Mouse (Mus musculus) intestine, embryonic 15.5 days (tissue): ENCODE measurements at regions not wholly inside any gene's neighbourhood (a gene's known extent, or its start where the extent isn't known, plus 50 kb on each side); places are given as distances from the start of the nearest gene placed in this dataset.

Experiments
- ATAC-seq: fragments of 200-750 bp; cut with Nextera tagmentation; 2 replicates; pipeline ENCODE4 v1.8.0; 2017; ENCODE audit warnings: moderate TSS enrichment, moderate library complexity
- H3K27ac ChIP-seq: fragments of 300-500 bp; sonication (generic); 2 replicates; pipeline ENCODE4 v1.5.1; 2015; ENCODE audit warnings: mild to moderate bottlenecking, inconsistent platforms
- H3K27me3 ChIP-seq: fragments of 300-500 bp; sonication (generic); replicated peaks from 2 replicates; pipeline ENCODE4 v1.6.1; 2015; ENCODE audit warnings: inconsistent platforms
- H3K36me3 ChIP-seq: fragments of 300-500 bp; sonication (generic); 2 replicates; pipeline ENCODE4 v1.6.1; 2015; ENCODE audit warnings: inconsistent platforms
- H3K4me1 ChIP-seq: fragments of 300-500 bp; sonication (generic); replicated peaks from 2 replicates; pipeline ENCODE4 v1.6.1; 2015; ENCODE audit warnings: inconsistent platforms
- H3K4me2 ChIP-seq: fragments of 300-500 bp; sonication (generic); replicated peaks from 2 replicates; pipeline ENCODE4 v1.6.1; 2015; ENCODE audit warnings: mild to moderate bottlenecking, inconsistent platforms
- H3K4me3 ChIP-seq: fragments of 300-500 bp; sonication (generic); replicated peaks from 2 replicates; pipeline ENCODE4 v1.5.1; 2015; ENCODE audit warnings: inconsistent platforms
- H3K9ac ChIP-seq: fragments of 300-500 bp; sonication (generic); 2 replicates; pipeline ENCODE4 v1.6.1; 2015; ENCODE audit warnings: inconsistent platforms
- H3K9me3 ChIP-seq: fragments of 300-500 bp; sonication (generic); 2 replicates; pipeline ENCODE4 v1.6.1; 2016; ENCODE audit warnings: inconsistent platforms
- WGBS: fragments of 180-500 bp; shearing (Covaris S2); methylation state at CpG from one replicate; pipeline ENCODE4 v1.1.7; 2015; 5-methylcytosine and 5-hydroxymethylcytosine counted together

- no peak overlapping the region for H3K4me3 ChIP-seq
- WGBS: 12% methylated on average over 9 of the region's 9 CpGs
Measured at GRCm38 (mm10) chr9:59189141-59189540, 102.2 kb upstream of the Adpgk start.

GRCm38 (mm10) chr9:59188411-59188810, 102.9 kb upstream of the Adpgk start:
- peaks cover 25% of the 10 kb centered on the region for H3K4me1 ChIP-seq
- no peaks in the 10 kb centered on the region for H3K36me3 ChIP-seq
- WGBS: 65% methylated on average over 4 of the region's 4 CpGs
- no peaks in the 10 kb centered on the region; the same call in 1 of the 2 replicates for H3K27me3 ChIP-seq
- no peak overlapping the region for H3K4me2 ChIP-seq
- H3K9ac ChIP-seq: no peak overlapping the region
- no peaks in the 10 kb centered on the region for H3K9me3 ChIP-seq
- no peak for ATAC-seq
- H3K4me3 ChIP-seq: no peak overlapping the region
- no peak overlapping the region for H3K27ac ChIP-seq

More at GRCm38 (mm10) chr9:59189141-59189540, 102.2 kb upstream of the Adpgk start:
- Histone ChIP-seq H3K36me3 (no peaks in the 10 kb centered on the region), H3K9me3 (no peaks in the 10 kb centered on the region), H3K27ac (0 out of 2 replicates have a peak overlapping the region, but pooled peaks have one; percentile 13), H3K27me3 (no peaks in the 10 kb centered on the region; the same call in 1 of the 2 replicates), H3K4me2 (peak overlapping the region; percentile 30), H3K4me1 (peaks cover 24% of the 10 kb centered on the region), H3K9ac (no peak overlapping the region)
- no peak for ATAC-seq

GRCm38 (mm10) chr9:59186326-59186725, 105.0 kb upstream of the Adpgk start:
- 75% methylated on average over 4 of the region's 4 CpGs for WGBS
- H3K4me1 ChIP-seq: peaks cover 27% of the 10 kb centered on the region

GRCm38 (mm10) chr9:59184089-59184488, 107.3 kb upstream of the Adpgk start:
- peak; percentile 53; the same call in 1 of the 2 replicates for ATAC-seq
- no peak overlapping the region for H3K4me3 ChIP-seq
- H3K9ac ChIP-seq: no peak overlapping the region
- H3K27ac ChIP-seq: no peak overlapping the region
- no peaks in the 10 kb centered on the region for H3K9me3 ChIP-seq
- peaks cover 23% of the 10 kb centered on the region for H3K4me1 ChIP-seq
- H3K4me2 ChIP-seq: no peak overlapping the region
- no peaks in the 10 kb centered on the region; the same call in 1 of the 2 replicates for H3K27me3 ChIP-seq
- 38% methylated on average over 3 of the region's 3 CpGs for WGBS
- no peaks in the 10 kb centered on the region for H3K36me3 ChIP-seq

More at GRCm38 (mm10) chr9:59186326-59186725, 105.0 kb upstream of the Adpgk start:
- H3K27me3 ChIP-seq: no peaks in the 10 kb centered on the region; the same call in 1 of the 2 replicates
- no peak overlapping the region for H3K27ac ChIP-seq
- H3K4me2 ChIP-seq: no peak overlapping the region
- no peak for ATAC-seq
- no peak overlapping the region for H3K9ac ChIP-seq
- H3K36me3 ChIP-seq: no peaks in the 10 kb centered on the region
- H3K9me3 ChIP-seq: no peaks in the 10 kb centered on the region
- H3K4me3 ChIP-seq: no peak overlapping the region

- Histone ChIP-seq H3K36me3 (no peaks in the 10 kb centered on the region), H3K9me3 (no peaks in the 10 kb centered on the region), H3K27ac (peak overlapping the region; percentile 52; the same call in 1 of the 2 replicates), H3K9ac (no peak overlapping the region), H3K4me2 (no peak overlapping the region), H3K27me3 (no peaks in the 10 kb centered on the region; the same call in 1 of the 2 replicates), H3K4me1 (peaks cover 14% of the 10 kb centered on the region; the same call in 1 of the 2 replicates), H3K4me3 (no peak overlapping the region)
- peak; percentile 17; the same call in 1 of the 2 replicates for ATAC-seq
- WGBS: 50% methylated on average over 6 of the region's 6 CpGs
Measured at GRCm38 (mm10) chr9:59182906-59183305, 108.5 kb upstream of the Adpgk start.

- H3K4me1 ChIP-seq: peaks cover 11% of the 10 kb centered on the region; the same call in 1 of the 2 replicates
- no peaks in the 10 kb centered on the region for H3K9me3 ChIP-seq
- peak overlapping the region; percentile 52; the same call in 1 of the 2 replicates for H3K27ac ChIP-seq
- no peaks in the 10 kb centered on the region for H3K36me3 ChIP-seq
- H3K27me3 ChIP-seq: no peaks in the 10 kb centered on the region
- ATAC-seq: peak; percentile 49; the same call in 1 of the 2 replicates
- H3K4me2 ChIP-seq: no peak overlapping the region
- no peak overlapping the region for H3K4me3 ChIP-seq
- no peak overlapping the region for H3K9ac ChIP-seq
- 36% methylated on average over 8 of the region's 8 CpGs for WGBS
Measured at GRCm38 (mm10) chr9:59182490-59182889, 108.9 kb upstream of the Adpgk start.

GRCm38 (mm10) chr9:59171576-59171975, 119.8 kb upstream of the Adpgk start:
- ATAC-seq: no peak
- H3K4me3 ChIP-seq: no peak overlapping the region

GRCm38 (mm10) chr9:59163390-59163976, 127.2 kb upstream of the Neo1 start:
- no peak overlapping the region for H3K4me3 ChIP-seq
- 43% methylated on average over 6 of the region's 6 CpGs for WGBS
- no peak overlapping the region for H3K9ac ChIP-seq
- H3K36me3 ChIP-seq: no peaks in the 10 kb centered on the region
- no peak overlapping the region for H3K4me2 ChIP-seq
- H3K9me3 ChIP-seq: no peaks in the 10 kb centered on the region
- H3K27ac ChIP-seq: no peak overlapping the region
- no peaks in the 10 kb centered on the region for H3K4me1 ChIP-seq
- ATAC-seq: no peak
- H3K27me3 ChIP-seq: no peaks in the 10 kb centered on the region

More at GRCm38 (mm10) chr9:59171576-59171975, 119.8 kb upstream of the Adpgk start:
- Histone ChIP-seq H3K9ac (no peak overlapping the region), H3K9me3 (no peaks in the 10 kb centered on the region), H3K27ac (no peak overlapping the region), H3K27me3 (no peaks in the 10 kb centered on the region), H3K4me1 (no peaks in the 10 kb centered on the region), H3K36me3 (no peaks in the 10 kb centered on the region), H3K4me2 (no peak overlapping the region)
- 91% methylated on average over 2 of the region's 2 CpGs for WGBS

- no peak for ATAC-seq
- Histone ChIP-seq H3K4me1 (no peaks in the 10 kb centered on the region), H3K9me3 (no peaks in the 10 kb centered on the region), H3K4me2 (no peak overlapping the region), H3K27me3 (no peaks in the 10 kb centered on the region), H3K27ac (no peak overlapping the region), H3K9ac (no peak overlapping the region), H3K36me3 (no peaks in the 10 kb centered on the region), H3K4me3 (no peak overlapping the region)
- WGBS: 43% methylated on average over 4 of the region's 4 CpGs
Measured at GRCm38 (mm10) chr9:59162954-59163353, 126.7 kb upstream of the Neo1 start.

- H3K9me3 ChIP-seq: no peaks in the 10 kb centered on the region
- no peaks in the 10 kb centered on the region for H3K4me1 ChIP-seq
- H3K4me3 ChIP-seq: no peak overlapping the region
- H3K27me3 ChIP-seq: no peaks in the 10 kb centered on the region
- H3K9ac ChIP-seq: no peak overlapping the region
- peak; percentile 63 for ATAC-seq
- no peak overlapping the region for H3K27ac ChIP-seq
- H3K36me3 ChIP-seq: no peaks in the 10 kb centered on the region
- no peak overlapping the region for H3K4me2 ChIP-seq
- WGBS: 49% methylated on average over 5 of the region's 5 CpGs
Measured at GRCm38 (mm10) chr9:59157663-59158062, 121.4 kb upstream of the Neo1 start.

- 48% methylated on average over 3 of the region's 3 CpGs for WGBS
- H3K9ac ChIP-seq: no peak overlapping the region
- H3K4me3 ChIP-seq: no peak overlapping the region
- no peak overlapping the region for H3K27ac ChIP-seq
- no peaks in the 10 kb centered on the region for H3K36me3 ChIP-seq
- H3K4me2 ChIP-seq: no peak overlapping the region
- no peaks in the 10 kb centered on the region for H3K4me1 ChIP-seq
- H3K27me3 ChIP-seq: no peaks in the 10 kb centered on the region
- no peaks in the 10 kb centered on the region for H3K9me3 ChIP-seq
- peak; percentile 70 for ATAC-seq
Measured at GRCm38 (mm10) chr9:59153945-59154344, 117.7 kb upstream of the Neo1 start.

- no peak overlapping the region for H3K4me3 ChIP-seq
- H3K27ac ChIP-seq: no peak overlapping the region
- H3K9me3 ChIP-seq: no peaks in the 10 kb centered on the region
- H3K4me1 ChIP-seq: no peaks in the 10 kb centered on the region
- ATAC-seq: no peak
- H3K9ac ChIP-seq: no peak overlapping the region
- no peak overlapping the region for H3K4me2 ChIP-seq
- no peaks in the 10 kb centered on the region for H3K27me3 ChIP-seq
- no peaks in the 10 kb centered on the region for H3K36me3 ChIP-seq
- WGBS: 66% methylated on average over 5 of the region's 5 CpGs
Measured at GRCm38 (mm10) chr9:59153126-59153525, 116.9 kb upstream of the Neo1 start.

GRCm38 (mm10) chr9:59144256-59144800, 108.1 kb upstream of the Neo1 start:
- H3K9ac ChIP-seq: no peak overlapping the region
- H3K9me3 ChIP-seq: no peaks in the 10 kb centered on the region
- H3K4me3 ChIP-seq: no peak overlapping the region
- no peaks in the 10 kb centered on the region for H3K4me1 ChIP-seq
- no peak overlapping the region for H3K27ac ChIP-seq
- no peaks in the 10 kb centered on the region for H3K27me3 ChIP-seq
- no peaks in the 10 kb centered on the region for H3K36me3 ChIP-seq
- ATAC-seq: no peak
- no peak overlapping the region for H3K4me2 ChIP-seq
- 79% methylated on average over 3 of the region's 3 CpGs for WGBS
